Mouse (Mus musculus) bone marrow macrophage, adult 2 months (primary cell): ENCODE measurements around the gene Taar8b.
"Not testable (repeated sequence)": the region's sequence is repeated elsewhere in the genome, so short reads cannot be mapped to it uniquely, and the experiment has no call there.

Experiments used
- CTCF ChIP-seq: IDR thresholded peaks from 2 replicates; pipeline ENCODE4 v1.5.1; 2012; ENCODE audit warnings: low read depth, mild to moderate bottlenecking, low read length, moderate library complexity
- POLR2A ChIP-seq: IDR thresholded peaks from 2 replicates; pipeline ENCODE4 v1.6.1; 2012; ENCODE audit warnings: mild to moderate bottlenecking, low read depth, low read length, borderline replicate concordance

GRCm38 (mm10) chr10:24101812-24102211 is 9.7 kb upstream of the Taar8b start, which contains the start of gene Taar8c:
- not testable (repeated sequence) for TF ChIP-seq CTCF, POLR2A
